Mouse (Mus musculus) G1E (cell line): ENCODE measurements around the gene Abca1.

Experiments used
- CTCF ChIP-seq: IDR thresholded peaks from 2 replicates; pipeline ENCODE4 v1.5.1; 2012; ENCODE audit warnings: low read depth, low read length, inconsistent platforms, mixed read lengths
- GATA1 ChIP-seq: IDR thresholded peaks from 2 replicates; pipeline ENCODE4 v1.6.1; 2012; ENCODE audit warnings: borderline replicate concordance, low read length, inconsistent platforms, mixed read lengths
- GATA2 ChIP-seq: IDR thresholded peaks from 2 replicates; pipeline ENCODE4 v1.6.1; 2012; ENCODE audit warnings: low read depth, low read length, inconsistent platforms, borderline replicate concordance
- POLR2AphosphoS5 ChIP-seq: IDR thresholded peaks from 2 replicates; pipeline ENCODE4 v1.6.1; 2012; ENCODE audit warnings: low read depth, low read length, inconsistent platforms; ENCODE audit not compliant: insufficient replicate concordance
- TAL1 ChIP-seq: conservative IDR thresholded peaks from 2 replicates; pipeline ENCODE4 v1.6.1; 2012; ENCODE audit warnings: low read depth, low read length, inconsistent platforms, mixed read lengths

- TF ChIP-seq CTCF (no peak), TAL1 (no peak), GATA1 (no peak), GATA2 (no peak), POLR2AphosphoS5 (no peak)
Measured at GRCm38 (mm10) chr4:53153711-53154110, 6.0 kb downstream of the Abca1 start.
